Mouse (Mus musculus): ENCODE results near the gene Rex1bd.
"Not testable (repeated sequence)": the region's sequence is repeated elsewhere in the genome, so short reads cannot be mapped to it uniquely, and the experiment has no call there.

Gene Rex1bd

DNA sequence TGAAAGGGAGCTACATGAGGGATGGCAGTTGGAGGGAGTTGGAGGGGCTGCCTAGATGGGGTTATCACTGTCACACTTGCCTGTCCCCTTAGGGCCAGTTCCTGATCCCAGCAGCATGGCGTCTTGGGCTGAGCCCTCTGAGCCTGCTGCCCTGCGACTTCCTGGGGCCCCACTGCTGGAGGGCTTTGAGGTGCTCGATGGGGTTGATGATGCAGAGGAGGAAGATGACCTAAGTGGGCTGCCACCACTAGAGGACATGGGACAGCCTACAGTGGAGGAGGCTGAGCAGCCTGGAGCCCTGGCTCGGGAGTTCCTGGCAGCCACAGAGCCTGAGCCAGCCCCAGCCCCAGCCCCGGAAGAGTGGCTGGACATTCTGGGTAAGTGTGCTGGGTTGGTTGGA, 22.7 kb upstream of the Rex1bd start:
- in situ Hi-C loops (cut with MboI, MseI) = no loop called here

DNA sequence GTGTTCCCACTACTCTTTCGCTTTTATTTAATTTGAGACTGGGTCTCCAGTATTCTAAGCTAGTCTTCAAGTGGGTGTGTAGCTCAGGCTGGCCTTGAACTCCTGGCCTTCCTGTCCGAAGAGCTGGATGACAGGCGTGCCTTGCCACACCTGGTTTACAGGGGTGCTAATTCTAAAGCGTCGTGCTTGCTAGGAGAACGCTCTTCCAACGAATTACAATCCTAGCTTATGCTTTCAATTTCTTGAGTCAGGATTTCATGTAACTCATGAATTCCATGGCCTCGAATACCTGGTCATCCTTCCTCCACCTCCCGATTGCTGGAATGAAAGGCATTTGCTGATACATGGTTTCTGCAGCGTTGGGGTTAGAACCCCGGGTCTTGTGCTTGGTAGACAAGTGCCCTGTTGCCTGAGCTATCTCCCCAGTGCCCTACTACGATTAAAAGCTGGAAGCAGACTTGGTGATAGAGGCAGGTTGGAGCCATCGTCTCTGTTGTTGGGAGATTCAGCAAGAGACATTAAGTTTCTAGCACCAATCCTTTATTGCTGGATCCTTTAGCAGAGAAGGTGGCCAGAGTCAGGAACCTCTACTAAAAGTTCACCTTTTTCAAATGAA, 21.7 kb upstream of the Rex1bd start:
- in situ Hi-C loops (cut with MboI, MseI) = no loop called here

DNA sequence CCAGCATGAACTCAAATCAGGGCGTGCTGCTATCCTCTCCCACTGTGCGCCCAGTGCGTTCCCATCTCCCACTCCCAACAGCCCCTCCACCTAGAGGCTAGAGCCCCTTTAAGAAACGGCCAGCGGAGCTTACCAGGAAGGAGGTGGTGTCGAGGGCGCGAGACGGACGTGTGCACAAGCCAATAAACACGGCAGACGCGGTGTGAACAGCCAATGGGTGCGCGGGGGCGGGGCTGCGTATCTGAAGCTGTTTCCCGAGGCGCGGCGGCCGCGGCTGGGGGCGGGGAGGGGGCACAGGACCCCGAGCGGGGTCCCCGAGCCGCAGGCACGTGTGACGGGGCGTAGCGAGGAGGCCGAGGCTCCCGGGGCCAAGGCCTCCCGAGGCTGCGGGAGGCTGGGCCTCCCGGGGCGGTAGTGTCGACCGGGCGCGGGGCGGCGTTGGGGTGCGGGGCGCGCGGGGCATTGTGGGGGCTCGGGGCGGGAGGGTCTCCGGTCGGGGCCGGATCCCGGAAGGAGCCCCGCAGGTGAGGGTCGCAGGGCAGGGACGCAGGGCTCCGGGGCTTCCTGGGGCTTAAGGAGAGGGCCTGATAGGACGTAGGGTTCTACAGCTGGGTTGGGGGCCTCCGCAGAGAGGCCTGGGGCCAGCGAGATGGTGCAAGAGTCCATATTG, 21.1 kb upstream of the Rex1bd start, which contains the start of the genes Fkbp8 and Kxd1:
Gene Fkbp8, plus strand, starts transcription at position 213 of the 670 bp plus-strand sequence.
Gene Kxd1, minus strand, starts transcription at position 445 of the 670 bp plus-strand sequence.
- in situ Hi-C loops (cut with MboI, MseI) = no loop called here

DNA sequence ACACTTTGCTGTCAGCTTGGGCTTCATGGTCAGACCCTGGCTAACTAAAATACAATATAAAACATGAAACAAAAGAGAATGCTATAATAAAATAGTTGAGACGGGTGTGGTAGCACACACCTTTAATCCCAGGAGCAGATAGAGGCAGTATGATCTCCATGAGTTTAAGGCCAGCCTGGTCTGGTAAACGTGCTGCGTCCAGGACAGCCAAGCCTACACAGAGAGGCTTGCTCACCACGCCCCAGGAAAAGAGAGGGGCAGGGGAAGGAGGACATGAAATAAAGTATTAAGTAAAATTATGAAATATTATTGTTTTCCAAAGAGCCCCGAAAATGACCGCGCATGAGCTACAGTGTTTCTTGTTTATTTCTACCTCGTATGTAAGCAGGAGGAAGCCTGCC, 20.6 kb upstream of the Rex1bd start:
- in situ Hi-C loops (cut with MboI, MseI) = no loop called here

DNA sequence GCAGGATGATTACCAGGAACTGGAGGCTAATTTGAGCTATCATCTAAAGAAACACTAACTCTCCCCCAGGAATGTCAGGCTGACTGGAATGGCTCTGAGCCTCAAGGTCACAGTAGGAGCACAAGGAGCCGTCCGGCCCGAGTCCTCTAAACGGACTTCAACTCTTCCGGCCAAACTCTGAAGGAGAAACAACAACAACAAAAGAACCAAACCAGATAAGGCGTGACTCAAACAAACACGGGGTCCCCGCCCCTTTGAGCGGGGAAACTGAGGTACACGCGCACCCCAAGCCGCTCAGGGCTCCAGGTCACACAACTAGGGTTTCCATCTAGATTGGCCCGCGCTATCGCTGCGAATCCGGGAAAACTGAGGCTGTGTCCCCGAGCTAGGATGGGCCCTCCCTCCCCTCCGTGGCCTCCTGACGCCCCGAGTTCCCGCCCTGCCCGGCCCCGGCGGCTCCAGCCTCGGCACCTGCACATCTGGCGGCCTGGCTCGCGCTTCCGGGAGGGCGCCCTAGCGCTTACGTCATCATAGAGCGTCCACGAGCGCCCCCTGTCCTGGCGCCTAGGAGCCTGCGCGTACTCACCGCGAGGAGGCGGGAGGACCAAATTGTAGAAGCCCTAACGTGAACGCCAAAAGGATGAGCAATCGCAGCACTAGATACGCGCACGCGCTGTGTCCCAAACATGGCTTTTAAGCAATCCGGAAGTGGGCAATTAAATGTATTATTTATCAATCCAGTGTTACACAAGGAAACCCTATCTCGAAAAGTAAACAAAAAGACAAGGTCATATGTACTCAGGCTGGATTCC, 16.2 kb upstream of the Rex1bd start:
- in situ Hi-C loops (cut with MboI, MseI) = no loop called here

DNA sequence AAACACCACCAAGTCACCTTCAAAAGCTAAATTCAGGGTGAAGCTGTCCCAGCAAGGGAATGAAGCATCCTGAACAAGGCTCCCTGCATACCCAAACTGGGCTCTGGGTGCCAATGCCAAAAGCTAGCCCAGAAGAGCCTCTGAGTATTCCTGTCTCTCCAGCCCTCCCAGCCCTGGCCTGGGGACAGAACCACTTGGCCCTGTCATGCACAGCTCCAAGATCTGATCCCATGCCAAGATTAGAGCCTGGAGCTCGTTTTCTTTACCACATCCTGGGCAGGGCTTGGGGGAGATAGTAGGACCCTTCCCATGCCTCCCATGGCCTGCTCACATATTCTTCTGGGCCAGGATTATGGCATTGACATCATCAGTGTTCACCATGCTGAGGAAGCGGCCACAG, 13.1 kb upstream of the Rex1bd start:
- in situ Hi-C loops (cut with MboI, MseI) = no loop called here

DNA sequence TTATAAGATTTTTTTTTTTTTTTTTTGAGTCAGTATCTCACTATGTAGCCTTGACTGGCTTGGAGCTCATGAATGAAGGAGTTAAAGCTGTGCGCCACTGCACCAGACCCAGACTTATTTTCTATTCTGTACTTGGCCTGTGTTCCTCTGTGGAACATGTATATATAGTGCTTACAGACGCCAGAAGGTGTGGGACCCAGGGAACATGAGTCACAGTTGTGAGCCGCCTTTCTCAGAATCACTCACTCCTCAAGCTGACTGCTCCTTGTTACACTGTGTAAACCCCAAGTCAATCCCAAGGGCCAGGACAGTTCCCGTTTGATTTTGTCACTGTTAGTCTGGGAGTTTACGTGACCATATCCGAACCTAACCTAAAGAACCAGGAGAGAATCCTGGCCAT, 12.5 kb upstream of the Rex1bd start:
- in situ Hi-C loops (cut with MboI, MseI) = no loop called here

DNA sequence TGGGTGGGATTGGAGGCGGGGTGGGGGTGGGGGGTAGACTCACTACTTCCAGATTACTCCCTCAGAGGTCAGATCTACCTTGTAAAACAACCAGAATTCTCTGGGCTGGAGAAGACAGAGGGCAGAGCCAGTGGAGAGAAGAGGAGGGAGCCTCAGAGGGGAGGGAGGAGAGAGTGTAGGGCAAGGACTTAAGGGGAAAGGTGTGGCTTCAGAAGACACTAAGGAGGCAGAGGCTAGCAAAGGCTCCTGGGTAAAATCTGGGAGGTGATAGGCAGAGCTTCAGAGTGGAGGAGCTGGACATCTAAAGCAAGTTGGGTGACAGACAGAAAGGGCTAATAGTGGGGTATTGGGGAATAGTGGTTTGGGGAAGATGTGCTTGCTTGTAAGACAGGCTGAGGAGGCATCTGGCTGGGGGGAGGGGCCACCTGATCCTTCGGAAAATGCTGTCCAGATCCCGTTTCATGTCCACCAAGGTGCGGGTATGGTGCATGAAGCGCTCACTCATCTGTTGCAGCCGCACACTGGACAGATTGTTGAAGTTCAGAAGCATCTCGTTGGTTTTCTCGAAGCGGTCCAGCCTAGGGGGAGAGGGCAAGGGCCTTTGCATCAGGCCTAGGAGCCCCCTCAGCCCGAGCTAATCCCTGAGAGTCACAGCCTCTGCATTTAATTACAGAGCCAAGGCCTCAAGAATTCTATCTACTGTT, 11.5 kb upstream of the Rex1bd start:
- in situ Hi-C loops (cut with MboI, MseI) = no loop called here

DNA sequence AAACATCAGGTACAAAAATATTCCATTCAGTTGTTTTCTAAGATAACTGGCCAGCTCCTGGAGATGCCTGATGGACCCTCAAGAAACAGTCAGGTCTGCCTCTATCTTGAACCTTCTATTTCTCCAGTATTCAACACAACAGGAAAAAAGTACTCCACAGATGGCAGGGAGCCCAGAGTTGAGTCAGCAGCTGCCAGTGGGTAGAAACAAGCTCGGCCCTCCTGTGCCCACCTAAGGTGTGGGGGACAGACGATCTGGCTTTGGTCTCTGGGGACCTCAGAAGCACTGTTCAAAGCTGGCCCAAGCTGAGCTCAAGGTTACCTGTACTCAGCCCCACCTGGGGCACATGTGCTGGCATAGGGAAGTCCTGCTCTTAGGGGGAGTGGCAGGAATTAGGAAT, 6.9 kb upstream of the Rex1bd start:
- in situ Hi-C loops (cut with MboI, MseI) = no loop called here

DNA sequence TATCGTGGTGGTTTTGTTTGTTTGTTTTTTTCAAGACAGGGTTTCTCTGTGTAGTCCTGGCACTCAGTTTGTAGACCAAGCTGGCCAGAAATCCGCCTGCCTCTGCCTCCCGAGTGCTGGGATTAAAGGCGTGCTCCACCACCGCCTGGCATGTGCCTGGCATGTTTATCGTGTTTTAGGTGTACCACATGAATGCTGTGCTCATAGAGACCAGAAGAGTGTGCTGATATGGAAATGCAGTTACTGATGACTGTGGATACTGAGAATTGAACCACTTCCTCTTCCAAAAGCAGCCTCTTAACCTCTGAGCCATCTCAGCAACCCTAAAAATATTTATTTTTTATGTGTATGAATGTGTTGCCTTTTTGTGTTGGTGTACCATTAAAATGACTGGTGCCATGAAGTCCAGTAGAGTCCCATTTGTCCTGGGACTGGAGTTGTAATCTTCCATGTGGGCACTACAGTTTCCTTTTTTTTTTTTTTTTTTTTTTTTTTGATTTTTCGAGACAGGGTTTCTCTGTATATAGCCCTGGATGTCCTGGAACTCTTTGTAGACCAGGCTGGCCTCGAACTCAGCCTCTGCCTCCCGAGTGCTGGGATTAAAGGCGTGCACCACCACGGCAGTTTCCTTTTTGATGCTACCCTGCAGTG, 5.8 kb upstream of the Rex1bd start:
- in situ Hi-C loops (cut with MboI, MseI) = no loop called here

DNA sequence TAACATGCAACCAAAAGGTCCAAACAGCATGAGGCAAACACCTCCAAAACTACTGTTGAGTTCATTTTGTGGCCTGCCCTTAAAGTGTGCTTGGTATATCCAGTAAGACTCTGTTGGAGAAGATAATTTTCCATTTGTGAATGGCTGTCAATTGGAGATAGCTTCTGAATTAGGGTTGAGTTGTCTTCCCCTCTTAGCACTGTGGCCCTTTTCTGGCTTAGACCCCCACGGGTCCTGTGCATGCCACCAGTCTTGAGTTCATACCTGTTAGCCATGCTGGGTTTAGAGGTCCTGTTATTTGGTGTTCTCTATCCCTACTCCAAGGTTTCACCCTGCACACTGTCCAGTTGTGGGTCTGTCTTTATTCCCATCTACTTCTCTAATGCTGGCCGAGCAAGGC, 5.2 kb upstream of the Rex1bd start:
- in situ Hi-C loops (cut with MboI, MseI) = no loop called here

DNA sequence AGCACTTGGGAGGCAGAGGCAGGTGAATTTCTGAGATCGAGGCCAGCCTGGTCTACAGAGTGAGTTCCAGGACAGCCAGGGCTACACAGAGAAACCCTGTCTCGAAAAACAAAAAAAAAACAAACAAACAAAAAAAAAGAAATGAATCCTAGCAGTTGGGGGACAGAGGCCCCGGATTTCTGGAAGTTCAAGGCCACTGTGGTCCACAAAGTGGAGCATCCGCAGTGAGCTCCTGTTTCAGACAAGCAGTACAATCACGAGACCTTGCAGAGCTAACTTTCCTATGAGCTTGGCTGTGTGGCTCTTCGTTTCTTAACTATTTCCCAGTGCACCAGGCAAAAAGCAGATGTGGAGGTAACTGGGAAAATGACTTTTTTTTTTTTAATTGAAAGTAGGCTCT, 4.6 kb upstream of the Rex1bd start:
- in situ Hi-C loops (cut with MboI, MseI) = not testable (repeated sequence)

DNA sequence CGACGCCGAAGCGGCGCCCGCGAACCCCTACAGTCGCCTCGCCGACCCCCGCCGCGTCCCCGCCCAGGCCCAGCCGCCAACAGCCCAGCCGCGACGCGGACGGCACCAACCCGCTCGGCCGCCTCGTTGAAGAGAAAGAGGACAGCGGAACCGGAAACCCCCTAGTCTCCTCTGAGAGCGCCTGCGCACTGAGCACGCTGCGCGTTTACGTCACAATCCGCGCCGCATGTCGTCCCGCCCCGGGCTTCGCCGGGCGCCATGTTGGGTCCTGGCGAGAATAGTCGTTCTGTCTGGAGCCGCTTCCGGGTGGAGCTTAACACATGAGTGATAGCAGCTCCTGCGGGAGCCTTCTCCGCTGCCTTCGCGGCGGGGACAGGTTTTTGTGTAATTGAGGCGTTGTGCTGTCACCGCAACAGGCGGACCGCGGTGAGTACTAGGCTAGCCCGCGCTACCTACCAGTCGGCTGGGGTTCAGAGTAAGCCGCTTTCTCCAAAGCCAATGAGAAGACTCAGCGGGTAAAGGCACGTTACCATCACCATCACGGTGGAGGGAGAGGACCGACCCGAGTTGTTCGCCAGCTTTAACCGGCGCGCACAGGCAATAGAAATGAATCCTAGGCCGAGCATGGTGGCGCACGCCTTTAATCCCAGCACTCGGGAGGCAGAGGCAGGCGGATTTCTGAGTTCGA, 3.8 kb upstream of the Rex1bd start, which contains the start of gene Uba52:
Gene Uba52, minus strand, starts transcription at position 574 of the 688 bp plus-strand sequence.
- in situ Hi-C loops (cut with MboI, MseI) = no loop called here

DNA sequence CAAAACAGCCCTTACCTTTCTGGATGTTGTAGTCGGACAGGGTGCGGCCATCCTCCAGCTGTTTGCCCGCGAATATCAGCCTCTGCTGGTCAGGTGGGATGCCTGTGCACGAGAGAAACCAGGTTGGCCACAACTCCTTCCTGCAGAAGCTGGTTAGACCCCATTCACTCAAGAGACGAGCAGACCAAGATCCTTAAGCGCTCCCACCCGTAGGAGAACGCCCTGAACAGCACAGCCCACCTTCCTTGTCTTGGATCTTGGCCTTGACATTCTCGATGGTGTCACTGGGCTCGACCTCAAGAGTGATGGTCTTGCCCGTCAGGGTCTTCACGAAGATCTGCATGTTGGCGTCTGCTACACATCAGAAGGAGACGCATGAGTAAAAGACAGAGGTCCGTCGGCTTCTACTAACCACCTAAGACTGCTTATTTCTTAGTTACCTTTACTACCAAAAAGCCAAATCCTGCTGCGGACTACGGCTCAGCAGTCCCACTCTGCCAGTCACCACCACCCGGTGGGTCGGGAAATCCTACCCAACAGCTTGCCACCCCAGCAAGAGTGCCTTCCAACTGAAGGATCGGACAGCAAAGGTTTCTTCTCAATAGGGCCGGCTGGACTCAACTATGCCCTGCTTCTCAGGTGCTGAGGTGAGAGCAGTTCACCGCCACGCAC, 2.9 kb upstream of the Rex1bd start:
- in situ Hi-C loops (cut with MboI, MseI) = no loop called here

DNA sequence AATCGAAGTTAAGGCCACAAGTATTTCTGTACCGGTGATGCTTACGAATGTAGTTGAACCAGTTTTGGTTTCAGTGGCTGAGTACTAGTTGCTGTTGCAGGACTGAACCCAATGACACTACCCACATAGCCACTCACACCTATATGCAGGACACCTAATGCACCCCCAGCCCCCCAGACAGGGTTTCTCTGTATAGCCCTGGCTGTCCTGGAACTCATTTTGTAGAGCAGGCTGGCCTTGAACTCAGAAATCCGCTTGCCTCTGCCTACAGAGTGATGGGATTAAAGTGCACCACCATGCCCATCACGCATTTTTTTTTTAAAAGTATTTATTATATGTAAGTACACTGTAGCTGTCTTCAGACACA, 458 bp upstream of the Rex1bd start:
- in situ Hi-C loops (cut with MboI, MseI) = no loop called here

DNA sequence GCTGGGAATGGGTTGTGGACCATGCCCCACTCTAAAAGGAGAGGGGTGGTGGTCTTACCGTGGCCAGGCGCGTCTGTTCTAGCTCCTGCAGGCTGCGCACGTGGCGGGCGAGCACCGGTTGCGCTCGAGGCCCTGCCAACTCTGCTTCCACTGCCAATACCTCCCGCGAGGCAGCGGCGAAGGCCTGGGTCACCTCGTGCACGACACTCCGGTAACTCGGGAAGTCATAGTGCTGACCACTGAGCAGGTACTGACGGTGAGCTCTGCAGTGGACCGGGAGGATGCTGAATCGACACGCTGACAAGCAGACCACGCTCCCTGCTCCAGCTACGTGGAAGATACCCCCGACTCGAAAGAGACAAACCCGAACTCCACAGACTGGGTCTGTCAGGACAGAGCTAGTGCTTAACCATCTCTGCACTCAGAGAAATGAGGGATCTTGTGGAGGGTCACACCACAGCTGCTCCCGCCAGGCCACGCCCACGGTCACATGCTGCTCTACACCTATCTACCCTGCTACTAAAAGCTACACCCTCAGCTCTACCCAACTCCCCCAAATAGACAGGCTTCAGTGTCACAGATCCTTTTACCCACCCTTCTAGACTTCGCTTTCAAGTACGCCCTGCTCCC, 739 bp downstream of the Rex1bd start:
- in situ Hi-C loops (cut with MboI, MseI) = no loop called here

DNA sequence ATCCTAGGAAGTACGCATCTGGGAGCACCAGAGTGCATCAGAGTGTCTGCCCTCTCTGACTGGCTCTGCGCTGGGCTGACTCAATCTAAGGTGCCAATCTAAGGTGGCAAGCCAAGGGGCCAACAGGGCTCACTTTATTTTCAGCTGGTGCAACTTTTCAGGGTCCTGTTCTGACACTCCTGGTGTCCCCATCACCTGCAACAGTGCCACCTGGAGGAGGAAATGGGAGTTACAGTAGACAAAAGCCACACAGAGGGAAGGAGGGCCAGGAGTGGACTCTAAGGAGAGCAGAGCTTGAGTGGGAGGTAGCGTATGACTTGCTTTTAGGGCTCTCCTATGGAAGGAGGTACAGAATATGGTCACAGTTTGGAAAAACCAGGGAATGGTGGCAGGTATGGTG, 1.7 kb downstream of the Rex1bd start:
- in situ Hi-C loops (cut with MboI, MseI) = loop anchor here (5.0 kb wide), 1 partner anchor 88 kb away; no protein-coding TSS in a partner anchor

DNA sequence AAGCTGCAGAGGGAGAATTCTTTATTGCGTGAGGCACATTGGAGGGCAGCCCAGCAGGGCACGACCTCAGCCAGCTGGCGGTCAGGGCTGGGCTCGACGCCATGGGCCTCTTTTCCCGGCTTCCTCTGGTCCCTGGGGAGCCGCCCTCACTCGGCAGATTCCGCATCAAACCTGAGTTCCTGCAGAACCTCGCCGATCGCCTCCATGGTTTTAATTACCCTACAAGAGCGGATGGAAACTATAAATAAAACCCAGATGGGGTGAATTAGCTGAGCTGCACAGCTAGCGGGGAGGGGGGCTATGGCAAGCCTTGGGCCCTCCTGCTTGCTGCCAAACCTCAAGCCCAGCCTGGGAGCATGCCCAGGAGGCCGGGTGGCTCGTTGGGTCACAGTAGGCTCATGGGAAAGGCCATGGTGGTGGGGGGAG, 2.2 kb downstream of the Rex1bd start:
- in situ Hi-C loops (cut with MboI, MseI) = loop anchor here (5.0 kb wide), 1 partner anchor 87 kb away; no protein-coding TSS in a partner anchor

DNA sequence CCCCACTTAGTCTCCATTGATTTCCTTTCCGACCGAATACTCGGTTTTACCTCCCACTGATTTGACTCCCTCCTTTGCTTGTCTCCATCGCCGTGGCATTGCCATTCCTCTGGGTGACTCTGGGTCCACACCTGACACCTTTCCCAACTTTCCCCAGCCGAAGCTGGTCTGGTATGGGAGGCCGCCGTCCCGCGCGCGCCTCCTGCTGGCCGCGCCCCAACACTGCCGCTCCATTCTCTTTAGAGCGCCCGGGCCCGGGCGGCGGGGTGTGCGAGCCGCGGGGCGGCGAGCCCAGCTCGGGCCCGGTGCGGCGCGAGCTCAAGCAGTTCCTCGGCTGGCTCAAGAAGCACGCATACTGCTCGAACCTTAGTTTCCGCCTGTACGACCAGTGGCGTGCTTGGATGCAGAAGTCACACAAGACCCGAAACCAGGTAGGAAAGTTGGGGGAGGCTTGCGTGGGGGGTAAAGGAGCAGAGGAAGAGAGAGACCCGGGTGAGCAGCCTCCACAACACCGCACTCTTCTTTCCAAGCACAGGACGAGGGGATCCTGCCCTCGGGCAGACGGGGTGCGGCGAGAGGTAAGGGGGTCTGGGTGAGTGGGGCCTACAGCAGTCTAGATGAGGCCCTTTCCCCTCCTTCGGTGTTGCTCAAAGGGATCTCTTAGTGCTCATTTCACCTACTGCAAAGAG, 3.3 kb downstream of the Rex1bd start:
- in situ Hi-C loops (cut with MboI, MseI) = loop anchor here (5.0 kb wide), 1 partner anchor 86 kb away; no protein-coding TSS in a partner anchor

Measured in T-helper 1 cell (primary cell).